Mouse (Mus musculus): Measurements from ENCODE around the gene Rhbdd3. TPM values are rescaled to one million over a fixed set of nuclear protein-coding genes. Genes with fewer than 3 reads are reported as not detected.
A peak's percentile ranks its signal among the peaks of the same experiment; 100 is the strongest.

Gene Rhbdd3
- polyA plus RNA-seq, 1 experiment: 18.3 TPM

DNA sequence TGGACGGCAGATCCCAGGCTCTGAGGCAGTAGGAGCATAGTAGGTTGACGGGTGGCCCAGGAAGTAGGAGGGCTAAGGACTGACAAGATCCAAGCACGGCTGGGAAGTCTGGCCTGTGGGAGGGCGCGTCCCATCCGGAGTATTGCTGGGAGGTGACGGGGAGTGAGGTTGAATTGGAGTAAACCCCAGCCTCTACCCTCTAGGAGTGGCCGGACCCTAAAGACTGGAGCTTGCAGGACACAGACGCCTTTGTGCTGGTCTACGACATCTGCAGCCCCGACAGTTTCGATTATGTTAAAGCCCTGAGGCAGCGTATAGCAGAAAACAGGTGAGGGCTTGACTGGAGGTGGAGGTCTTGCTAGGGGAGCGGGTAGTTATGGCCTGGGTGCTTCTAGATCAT is 39.5 kb upstream of the Rhbdd3 start:
- no peak overlapping the region for H3K9ac ChIP-seq (ENCODE audit: low read depth, poor library complexity, severe bottlenecking)
- peaks cover 11% of the 10 kb centered on the region for H3K4me1 ChIP-seq (ENCODE audit: control insufficient read depth, insufficient read depth, low read length)
- H3K36me3 ChIP-seq (ENCODE audit: control insufficient read depth, insufficient read depth, low read length, poor library complexity, severe bottlenecking): no peaks in the 10 kb centered on the region
- H3K9me3 ChIP-seq (replicated peaks; ENCODE audit: control insufficient read depth, insufficient read depth, low read length, poor library complexity, severe bottlenecking): no peaks in the 10 kb centered on the region
- H3K4me3 ChIP-seq (ENCODE audit: low read depth, low read length): no peak overlapping the region
- H3K27me3 ChIP-seq (ENCODE audit: control insufficient read depth, insufficient read depth, low read length, poor library complexity, severe bottlenecking): 0 out of 2 replicates have a peak, but pooled peaks cover 3% of the 10 kb centered on the region
- no peak for TF ChIP-seq POLR2A (IDR thresholded peaks at IDR 0.05; ENCODE audit: insufficient read depth, low read length)
- no peak overlapping the region for H3K27ac ChIP-seq (ENCODE audit: insufficient read depth, low read length)

DNA sequence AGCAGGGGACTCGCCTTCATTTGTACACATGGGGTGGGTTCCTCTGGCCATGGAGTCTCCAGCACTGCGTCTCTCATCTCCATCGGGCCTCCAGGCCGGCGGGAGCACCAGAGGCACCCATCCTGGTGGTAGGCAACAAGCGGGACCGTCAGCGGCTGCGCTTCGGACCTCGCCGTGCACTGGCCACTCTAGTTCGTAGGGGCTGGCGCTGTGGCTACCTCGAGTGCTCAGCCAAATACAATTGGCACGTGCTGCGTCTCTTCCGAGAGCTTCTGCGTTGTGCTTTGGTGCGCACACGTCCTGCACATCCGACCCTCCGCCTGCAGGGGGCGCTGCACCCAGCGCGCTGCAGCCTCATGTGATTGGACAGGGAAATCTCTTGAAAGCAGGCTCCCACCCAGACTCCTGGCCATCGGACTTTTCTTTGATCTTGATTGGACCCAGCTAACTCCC is 39.0 kb upstream of the Rhbdd3 start:
- Histone ChIP-seq H3K4me3 (ENCODE audit: low read depth, low read length) (no peak overlapping the region), H3K4me1 (ENCODE audit: control insufficient read depth, insufficient read depth, low read length) (peaks cover 10% of the 10 kb centered on the region)
- TF ChIP-seq POLR2A (IDR thresholded peaks at IDR 0.05; ENCODE audit: insufficient read depth, low read length) (no peak), CTCF (IDR thresholded peaks at IDR 0.05; ENCODE audit: low read depth, low read length) (peak; percentile 99), EP300 (IDR thresholded peaks at IDR 0.05; ENCODE audit: insufficient read depth, low read depth, low read length) (peak; percentile 60; the same call in 1 of the 2 replicates)

DNA sequence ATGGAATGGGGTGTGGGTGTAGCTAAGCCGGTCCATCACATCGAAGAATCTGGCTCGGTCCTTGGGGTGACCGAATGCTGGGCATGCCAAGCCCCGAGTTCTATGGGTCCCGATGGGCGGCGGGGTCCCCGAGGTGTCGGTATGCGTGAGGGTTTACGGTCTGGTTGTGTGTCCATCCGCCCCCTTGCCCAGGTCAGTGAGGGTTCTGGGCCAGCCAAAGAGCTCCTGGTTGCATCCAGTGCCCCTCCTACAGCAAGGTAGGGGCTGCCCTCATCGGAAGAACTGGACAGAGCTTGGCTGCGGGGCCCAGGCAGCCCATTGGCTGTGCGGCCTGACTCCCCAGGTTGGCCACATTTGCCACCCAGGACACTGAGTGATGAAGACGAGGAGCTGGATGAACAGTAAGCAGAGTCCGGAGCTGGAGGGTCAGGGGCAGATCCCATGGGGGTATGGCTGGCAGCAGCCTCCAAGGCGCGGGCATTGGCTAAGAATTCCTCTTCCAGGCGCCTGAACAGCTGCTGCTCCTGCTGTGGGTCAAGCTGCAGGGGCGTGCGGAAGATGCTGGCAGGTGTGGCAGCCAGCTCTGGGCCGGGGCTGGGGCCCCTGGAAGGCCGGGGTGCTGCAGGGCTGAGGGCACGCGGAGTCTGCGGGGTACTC is 37.8 kb upstream of the Rhbdd3 start:
- Histone ChIP-seq H3K36me3 (ENCODE audit: control insufficient read depth, insufficient read depth, low read length, poor library complexity, severe bottlenecking) (no peaks in the 10 kb centered on the region), H3K27ac (ENCODE audit: insufficient read depth, low read length) (no peak overlapping the region), H3K4me1 (ENCODE audit: control insufficient read depth, insufficient read depth, low read length) (peaks cover 8% of the 10 kb centered on the region), H3K27me3 (ENCODE audit: control insufficient read depth, insufficient read depth, low read length, poor library complexity, severe bottlenecking) (0 out of 2 replicates have a peak, but pooled peaks cover 3% of the 10 kb centered on the region), H3K9ac (ENCODE audit: low read depth, poor library complexity, severe bottlenecking) (peak overlapping the region; percentile 59), H3K9me3 (replicated peaks; ENCODE audit: control insufficient read depth, insufficient read depth, low read length, poor library complexity, severe bottlenecking) (no peaks in the 10 kb centered on the region), H3K4me3 (ENCODE audit: low read depth, low read length) (0 out of 2 replicates have a peak overlapping the region, but pooled peaks have one; percentile 3)
- no peak for TF ChIP-seq CTCF (IDR thresholded peaks at IDR 0.05; ENCODE audit: low read depth, low read length)
- no peak for TF ChIP-seq POLR2A (IDR thresholded peaks at IDR 0.05; ENCODE audit: insufficient read depth, low read length)
- no peak for TF ChIP-seq EP300 (IDR thresholded peaks at IDR 0.05; ENCODE audit: insufficient read depth, low read depth, low read length)

More for the DNA sequence above, 39.0 kb upstream of the Rhbdd3 start:
- Histone ChIP-seq H3K36me3 (ENCODE audit: control insufficient read depth, insufficient read depth, low read length, poor library complexity, severe bottlenecking) (no peaks in the 10 kb centered on the region), H3K27me3 (ENCODE audit: control insufficient read depth, insufficient read depth, low read length, poor library complexity, severe bottlenecking) (0 out of 2 replicates have a peak, but pooled peaks cover 3% of the 10 kb centered on the region), H3K27ac (ENCODE audit: insufficient read depth, low read length) (no peak overlapping the region), H3K9ac (ENCODE audit: low read depth, poor library complexity, severe bottlenecking) (no peak overlapping the region), H3K9me3 (replicated peaks; ENCODE audit: control insufficient read depth, insufficient read depth, low read length, poor library complexity, severe bottlenecking) (no peaks in the 10 kb centered on the region)

DNA sequence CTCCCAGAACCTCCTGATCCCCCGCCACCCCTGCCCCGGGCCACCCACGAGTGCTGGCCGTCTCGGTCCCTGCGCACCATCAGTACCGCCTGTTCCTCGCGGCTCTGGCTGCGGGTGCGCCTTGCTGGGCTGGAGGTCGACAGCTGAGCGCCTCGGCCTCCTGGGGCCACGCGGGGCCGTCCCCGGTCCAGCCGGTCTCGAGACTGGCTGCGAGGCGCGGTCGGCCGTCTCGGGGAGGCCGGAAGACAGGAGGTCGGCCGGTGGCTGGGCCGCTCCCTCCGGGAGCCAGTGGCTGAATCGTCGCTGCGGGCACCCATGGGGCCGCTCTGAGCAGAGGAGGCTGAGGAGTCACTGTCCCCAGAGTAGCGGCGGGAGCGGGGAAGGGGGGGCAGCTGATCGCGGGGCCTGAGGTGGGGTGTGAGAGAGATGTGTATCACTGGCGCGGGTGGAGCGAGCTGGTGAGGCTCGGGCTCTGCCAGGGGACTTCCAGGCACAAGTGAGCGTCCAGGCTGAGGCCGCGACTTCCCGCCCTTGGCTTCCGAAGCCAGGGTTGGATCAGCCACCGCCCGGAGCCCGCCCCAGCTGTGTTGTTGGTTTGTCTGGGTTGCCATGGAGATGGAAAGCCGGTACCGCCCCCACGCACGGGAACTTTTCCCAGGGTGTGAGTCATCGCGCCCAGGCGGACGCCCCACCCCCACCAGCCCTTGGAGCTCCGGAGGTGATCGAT is 37.1 kb upstream of the Rhbdd3 start:
- no peaks in the 10 kb centered on the region for H3K36me3 ChIP-seq (ENCODE audit: control insufficient read depth, insufficient read depth, low read length, poor library complexity, severe bottlenecking)
- peak overlapping the region; percentile 18 for H3K4me3 ChIP-seq (ENCODE audit: low read depth, low read length)
- H3K27ac ChIP-seq (ENCODE audit: insufficient read depth, low read length): no peak overlapping the region
- peak overlapping the region; percentile 59 for H3K9ac ChIP-seq (ENCODE audit: low read depth, poor library complexity, severe bottlenecking)
- H3K9me3 ChIP-seq (replicated peaks; ENCODE audit: control insufficient read depth, insufficient read depth, low read length, poor library complexity, severe bottlenecking): no peaks in the 10 kb centered on the region
- peaks cover 4% of the 10 kb centered on the region for H3K4me1 ChIP-seq (ENCODE audit: control insufficient read depth, insufficient read depth, low read length)
- TF ChIP-seq EP300 (IDR thresholded peaks at IDR 0.05; ENCODE audit: insufficient read depth, low read depth, low read length) (0 out of 2 replicates have a peak, but pooled peaks have one; percentile 4), POLR2A (IDR thresholded peaks at IDR 0.05; ENCODE audit: insufficient read depth, low read length) (no peak)
- 0 out of 2 replicates have a peak, but pooled peaks cover 3% of the 10 kb centered on the region for H3K27me3 ChIP-seq (ENCODE audit: control insufficient read depth, insufficient read depth, low read length, poor library complexity, severe bottlenecking)

DNA sequence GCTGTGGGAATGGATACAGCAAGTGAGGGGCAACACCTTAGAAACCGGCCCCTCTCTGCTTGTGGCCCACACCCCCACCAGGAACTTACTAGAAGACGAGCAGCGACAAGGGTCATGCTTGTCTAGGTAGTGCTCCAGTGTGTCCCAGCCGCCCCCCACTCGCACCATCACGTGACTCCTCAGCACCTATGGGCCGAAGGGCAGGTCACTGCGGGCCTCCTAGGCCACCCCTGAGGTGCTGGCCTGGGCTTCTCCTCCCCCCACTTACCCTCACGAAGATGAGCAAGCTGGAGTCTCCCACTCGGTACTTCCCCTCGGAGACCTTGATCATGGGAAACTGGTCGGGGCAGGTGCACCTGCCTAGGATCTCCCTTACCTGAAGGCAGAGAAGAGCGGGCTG is 36.4 kb upstream of the Rhbdd3 start:
- H3K4me1 ChIP-seq (ENCODE audit: control insufficient read depth, insufficient read depth, low read length): peaks cover 4% of the 10 kb centered on the region
- no peak for TF ChIP-seq CTCF (IDR thresholded peaks at IDR 0.05; ENCODE audit: low read depth, low read length)
- TF ChIP-seq EP300 (IDR thresholded peaks at IDR 0.05; ENCODE audit: insufficient read depth, low read depth, low read length): no peak

More for the DNA sequence above, 36.4 kb upstream of the Rhbdd3 start:
- H3K9me3 ChIP-seq (replicated peaks; ENCODE audit: control insufficient read depth, insufficient read depth, low read length, poor library complexity, severe bottlenecking): no peaks in the 10 kb centered on the region
- H3K4me3 ChIP-seq (ENCODE audit: low read depth, low read length): peak overlapping the region; percentile 1; the same call in 1 of the 2 replicates
- H3K27me3 ChIP-seq (ENCODE audit: control insufficient read depth, insufficient read depth, low read length, poor library complexity, severe bottlenecking): 0 out of 2 replicates have a peak, but pooled peaks cover 3% of the 10 kb centered on the region
- H3K27ac ChIP-seq (ENCODE audit: insufficient read depth, low read length): no peak overlapping the region
- H3K9ac ChIP-seq (ENCODE audit: low read depth, poor library complexity, severe bottlenecking): no peak overlapping the region
- H3K36me3 ChIP-seq (ENCODE audit: control insufficient read depth, insufficient read depth, low read length, poor library complexity, severe bottlenecking): no peaks in the 10 kb centered on the region

Data from ES-Bruce4 (cell line).